Comparison of ENCODE assay signal across 10 mouse cellular contexts in the genomic region with DNA sequence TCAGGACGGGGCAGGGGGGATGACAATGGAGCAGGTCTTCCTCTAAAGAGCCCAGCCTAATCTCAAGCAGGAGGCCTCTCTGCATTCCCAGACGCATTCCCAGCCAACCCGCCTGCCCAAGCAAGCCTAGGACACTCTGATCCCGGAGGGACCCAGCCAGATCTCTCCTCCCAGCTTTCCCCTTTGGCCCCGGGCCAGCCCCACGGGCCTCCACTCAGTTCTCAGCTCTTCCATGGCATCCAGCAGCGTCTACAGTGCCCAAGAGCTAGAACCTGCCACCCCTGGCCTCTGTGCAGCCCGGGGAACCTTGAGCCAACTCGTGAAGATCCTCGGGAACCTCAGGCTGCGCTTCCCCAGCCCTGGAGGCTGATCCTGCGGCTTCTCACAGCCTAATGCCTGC. TPM values are rescaled to one million over a fixed set of nuclear protein-coding genes. Genes with fewer than 3 reads are reported as not detected.
DNase-seq lines count a peak whose midpoint lies in the region; ATAC-seq and TF ChIP-seq lines count a peak whose summit lies in the region.
"Had no signal": no experiment of that assay in that cellular context is flagged by ENCODE, and none has a peak within 500 bp of the region (broad histone marks: within the 10 kb centered on the region; RNA-seq: fewer than 3 reads in every experiment).

No protein-coding gene starts in this region.

- no peaks in the 10 kb centered on the region for H3K36me3 ChIP-seq in stomach, embryonic 14.5 days (ENCODE audit: control insufficient read depth, insufficient read depth, low read length)
- H3K36me3 ChIP-seq in stomach, postnatal 0 days (ENCODE audit: control insufficient read depth, insufficient read depth, low read length), result no peaks in the 10 kb centered on the region
- no peaks in the 10 kb centered on the region for H3K36me3 ChIP-seq in liver, embryonic 11.5 days (ENCODE audit: control insufficient read depth, insufficient read depth, low read length)

- no peaks in the 10 kb centered on the region for H3K27me3 ChIP-seq in stomach, embryonic 14.5 days (ENCODE audit: control insufficient read depth, insufficient read depth, low read length)
- H3K27me3 ChIP-seq in stomach, postnatal 0 days (ENCODE audit: control insufficient read depth, insufficient read depth, low read length), result no peaks in the 10 kb centered on the region
- H3K27me3 ChIP-seq in liver, embryonic 11.5 days (replicated peaks; ENCODE audit: control insufficient read depth, insufficient read depth, low read length), result no peaks in the 10 kb centered on the region

- intact Hi-C loops in heart, postnatal 10 days (cut with DNase I), result no loop called here

- TF ChIP-seq EP300 in stomach, postnatal 0 days (optimal IDR thresholded peaks at IDR 0.05), result no peak

- H3K27ac ChIP-seq in stomach, embryonic 14.5 days (ENCODE audit: low read length), result no peak overlapping the region
- H3K27ac ChIP-seq in stomach, postnatal 0 days (replicated peaks), result no peak overlapping the region
- H3K27ac ChIP-seq in liver, embryonic 11.5 days (ENCODE audit: low read depth, low read length), result no peak overlapping the region

- no peaks in the 10 kb centered on the region for H3K9me3 ChIP-seq in stomach, embryonic 14.5 days (ENCODE audit: control insufficient read depth, low read depth, low read length)
- H3K9me3 ChIP-seq in stomach, postnatal 0 days (ENCODE audit: control insufficient read depth, low read length), result no peaks in the 10 kb centered on the region
- no peaks in the 10 kb centered on the region for H3K9me3 ChIP-seq in liver, embryonic 11.5 days (ENCODE audit: control insufficient read depth, low read length)

- TF ChIP-seq CTCF in stomach, postnatal 0 days (IDR thresholded peaks at IDR 0.05; ENCODE audit: low read depth), result no peak

- no peak overlapping the region for H3K4me3 ChIP-seq in stomach, embryonic 14.5 days (ENCODE audit: low read depth, low read length)
- no peak overlapping the region for H3K4me3 ChIP-seq in stomach, postnatal 0 days (ENCODE audit: low read depth, low read length)
- no peak overlapping the region for H3K4me3 ChIP-seq in liver, embryonic 11.5 days (ENCODE audit: low read depth, low read length)

- peak; percentile 56; the same call in 1 of the 2 replicates for ATAC-seq in stomach, embryonic 14.5 days (ENCODE audit: insufficient number of reproducible peaks, insufficient read depth, low FRiP score, low read depth)
- no peak for ATAC-seq in stomach, postnatal 0 days (ENCODE audit: low FRiP score, low TSS enrichment)
- ATAC-seq in liver, embryonic 11.5 days (replicated peaks; ENCODE audit: low FRiP score), result no peak

- 50% methylated on average over 12 of the region's 12 CpGs for WGBS in stomach, embryonic 14.5 days
- 51% methylated on average over 12 of the region's 12 CpGs for WGBS in stomach, postnatal 0 days
- 47% methylated on average over 12 of the region's 12 CpGs for WGBS in liver, embryonic 11.5 days

- H3K9ac ChIP-seq in stomach, embryonic 14.5 days (replicated peaks; ENCODE audit: low read depth, low read length), result no peak overlapping the region
- no peak overlapping the region for H3K9ac ChIP-seq in stomach, postnatal 0 days (ENCODE audit: low read length)
- H3K9ac ChIP-seq in liver, embryonic 11.5 days (ENCODE audit: low read depth, low read length), result no peak overlapping the region

- DNase-seq in heart, adult 11 months, result peak; percentile 95
- DNase-seq in heart, postnatal 10 days, result no peak
- DNase-seq in stomach, postnatal 0 days (ENCODE audit: low spot score), result no peak
- peak; percentile 31 for DNase-seq in heart, postnatal 4 days
- peak; percentile 73 for DNase-seq in testis, postnatal 10 days (ENCODE audit: low spot score)
- no peak for DNase-seq in liver, embryonic 11.5 days (ENCODE audit: low spot score)
- DNase-seq in spleen, adult 12 weeks (ENCODE audit: low spot score), result no peak
- DNase-seq: cerebellum, adult 9-10 months; thymus, adult 18-20 months had no signal

- no peak overlapping the region for H3K4me2 ChIP-seq in stomach, embryonic 14.5 days (replicated peaks; ENCODE audit: low read depth, low read length)
- no peak overlapping the region for H3K4me2 ChIP-seq in stomach, postnatal 0 days (replicated peaks; ENCODE audit: low read depth)
- H3K4me2 ChIP-seq in liver, embryonic 11.5 days, result no peak overlapping the region

- H3K4me1 ChIP-seq in stomach, embryonic 14.5 days (ENCODE audit: control insufficient read depth, insufficient read depth, low read length), result 0 out of 2 replicates have a peak, but pooled peaks cover 3% of the 10 kb centered on the region
- H3K4me1 ChIP-seq in stomach, postnatal 0 days (replicated peaks; ENCODE audit: control insufficient read depth, insufficient read depth), result no peaks in the 10 kb centered on the region
- H3K4me1 ChIP-seq in liver, embryonic 11.5 days (replicated peaks; ENCODE audit: control insufficient read depth, insufficient read depth, low read length), result no peaks in the 10 kb centered on the region

RNA-seq across cellular contexts. Expression of a gene that starts 40.9 kb away (rescaled TPM):
- 10 to 100 TPM; 14.2 to 15.5 TPM for total RNA-seq in heart, postnatal 10 days (2021)
- polyA plus RNA-seq in stomach, embryonic 14.5 days (2014; fragmentation: Nextera tagmentation; extraction: Ambion mirVana), result 16.7 and 19.5 TPM in 2 replicates
- 13.5 and 15.8 TPM in 2 replicates for polyA plus RNA-seq in stomach, postnatal 0 days (2015; fragmentation: Nextera tagmentation; extraction: Ambion mirVana)
- total RNA-seq in heart, postnatal 4 days (2021), result 10 to 100 TPM; 12.0 to 13.0 TPM
- 20.6 and 20.7 TPM in 2 replicates for polyA plus RNA-seq in liver, embryonic 11.5 days (2014; fragmentation: Nextera tagmentation; extraction: Ambion mirVana)

Comparison
In these comparisons a context has a peak if more than half of its experiments do, and no peak if none do; other contexts are left out.
1. DNase-seq: peak in heart, adult 11 months (single experiment), heart, postnatal 4 days (single experiment) and testis, postnatal 10 days (single experiment); none in heart, postnatal 10 days (0 of 2), stomach, postnatal 0 days (single experiment), liver, embryonic 11.5 days (single experiment) and spleen, adult 12 weeks (single experiment).